Mouse (Mus musculus): Measurements from ENCODE around the gene Fgfr2.

GRCm38 (mm10) chr7:130233777-130234176 lies 2889.4 kb downstream of the Fgfr2 start:
- TF ChIP-seq CTCF (IDR thresholded peaks at IDR 0.05; ENCODE audit: insufficient read depth, low read length) = no peak
- TF ChIP-seq POLR2A (IDR thresholded peaks at IDR 0.05; ENCODE audit: borderline replicate concordance, extremely low read depth, low read depth, low read length) = no peak
